Mouse (Mus musculus) thymus, postnatal 14 days (tissue): ENCODE data around the gene Gp2.

ENCODE experiments used
- DNase-seq: peaks from one replicate; pipeline ENCODE4 v3.0.0; 2021

The Gp2 gene

GRCm38 (mm10) chr7:119459185-119459584, at the start of gene Gp2:
TSS of gene Gp2 (minus strand) at chr7:119459285.
- no peak for DNase-seq

GRCm38 (mm10) chr7:119490041-119490780, 31.1 kb upstream of the Gp2 start:
- DNase-seq, result no peak

- DNase-seq, result no peak
Observed at GRCm38 (mm10) chr7:119486683-119487082, 27.6 kb upstream of the Gp2 start.

GRCm38 (mm10) chr7:119484154-119484553, 25.1 kb upstream of the Gp2 start:
- no peak for DNase-seq

- no peak for DNase-seq
Observed at GRCm38 (mm10) chr7:119479256-119479655, 20.2 kb upstream of the Gp2 start, which contains the start of gene Umod. TSS of gene Umod (minus strand) at chr7:119479282.

- no peak for DNase-seq
Observed at GRCm38 (mm10) chr7:119476500-119477389, 17.7 kb upstream of the Gp2 start.

GRCm38 (mm10) chr7:119454192-119454591, 4.9 kb downstream of the Gp2 start:
- no peak for DNase-seq

- DNase-seq, result no peak
Observed at GRCm38 (mm10) chr7:119443849-119444248, 15.2 kb downstream of the Gp2 start.

GRCm38 (mm10) chr7:119441938-119442337, 17.1 kb downstream of the Gp2 start:
- no peak for DNase-seq

- no peak for DNase-seq
Observed at GRCm38 (mm10) chr7:119427180-119427616, 31.9 kb downstream of the Gp2 start.

GRCm38 (mm10) chr7:119420730-119421129, 38.4 kb downstream of the Gp2 start:
- no peak for DNase-seq

- no peak for DNase-seq
Observed at GRCm38 (mm10) chr7:119418523-119418922, 40.6 kb downstream of the Gp2 start.

GRCm38 (mm10) chr7:119394050-119394732, 64.9 kb downstream of the Gp2 start:
- no peak for DNase-seq
